16 mouse cellular contexts compared by ENCODE assay signal in the genomic region with DNA sequence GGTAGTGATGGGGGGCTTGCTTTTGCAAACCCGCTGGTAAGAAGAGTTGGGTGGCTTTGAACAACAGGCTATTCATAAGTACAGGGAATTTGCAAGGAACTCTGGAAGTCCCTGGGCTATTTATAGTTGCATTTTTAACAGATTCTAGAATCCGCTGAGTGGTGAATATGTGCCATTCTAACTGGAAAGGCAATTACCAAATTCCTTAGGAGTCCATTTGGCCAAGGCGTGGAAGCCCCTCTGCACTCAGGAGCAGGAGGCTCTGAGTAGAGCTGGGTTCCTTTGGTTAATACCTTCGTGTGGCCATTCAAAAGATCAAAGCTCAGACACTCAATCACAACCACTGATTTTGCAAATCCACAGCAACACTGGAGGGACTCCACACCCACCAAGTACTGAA.
"Had no signal": no experiment of that assay in that cellular context is flagged by ENCODE, and none has a peak within 500 bp of the region (broad histone marks: within the 10 kb centered on the region; RNA-seq: fewer than 3 reads in every experiment).

No protein-coding gene starts in this region.

- H3K36me3 ChIP-seq: liver, embryonic 15.5 days; midbrain, embryonic 15.5 days; neural tube, embryonic 12.5 days had no signal

- H3K4me1 ChIP-seq: liver, embryonic 15.5 days had no signal

- H3K4me2 ChIP-seq: liver, embryonic 11.5 days; liver, embryonic 15.5 days; midbrain, embryonic 11.5 days; midbrain, embryonic 15.5 days; neural tube, embryonic 12.5 days had no signal

- H3K4me3 ChIP-seq: liver, embryonic 15.5 days; megakaryocyte, embryonic 14.5 days; midbrain, embryonic 15.5 days; neural tube, embryonic 12.5 days had no signal

- H3K27ac ChIP-seq: kidney, postnatal 0 days; liver, embryonic 15.5 days; macrophage; midbrain, embryonic 15.5 days; neural tube, embryonic 12.5 days had no signal

- ATAC-seq: midbrain, embryonic 15.5 days had no signal

- H3K27me3 ChIP-seq: liver, embryonic 15.5 days; midbrain, embryonic 15.5 days; neural tube, embryonic 12.5 days had no signal

- H3K9me3 ChIP-seq: liver, embryonic 15.5 days; megakaryocyte, embryonic 14.5 days; midbrain, embryonic 15.5 days; neural tube, embryonic 12.5 days had no signal

- DNase-seq: kidney, adult 11 months; kidney, adult 9 months; kidney, postnatal 36 days; layer of hippocampus, adult 9-11 months; lung, adult 2 months; lung, postnatal 10 days; right cerebral cortex, postnatal 25 days; thymus, postnatal 36 days had no signal

- H3K9ac ChIP-seq: liver, embryonic 15.5 days; midbrain, embryonic 15.5 days; neural tube, embryonic 12.5 days had no signal
